ENCODE assay signal across 22 mouse cellular contexts in the genomic region with DNA sequence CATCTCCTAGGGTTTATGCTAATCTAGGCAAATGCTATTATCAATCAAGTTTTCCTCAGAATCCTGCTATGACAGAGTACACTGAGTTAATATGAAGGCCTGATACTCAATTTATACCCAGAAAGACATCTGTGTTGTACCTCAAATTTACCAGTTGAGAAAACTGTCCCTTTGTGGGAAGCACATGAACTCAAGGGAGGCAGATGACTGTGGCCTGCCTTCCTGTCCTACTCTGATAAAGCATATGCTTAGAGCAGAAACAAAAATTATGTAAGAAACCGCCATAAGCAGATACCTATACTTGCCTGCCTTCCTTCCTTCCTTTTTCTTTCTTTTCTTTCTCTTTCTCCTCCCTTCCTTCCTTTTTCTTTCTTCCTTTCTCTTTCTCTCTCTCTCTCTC.
"Had no signal": no experiment of that assay in that cellular context is flagged by ENCODE, and none has a peak within 500 bp of the region (broad histone marks: within the 10 kb centered on the region; RNA-seq: fewer than 3 reads in every experiment).

No protein-coding gene starts in this region.

- H3K4me2 ChIP-seq: lung, embryonic 15.5 days; midbrain, embryonic 12.5 days; neural tube, embryonic 13.5 days; neural tube, embryonic 15.5 days; stomach, embryonic 15.5 days had no signal

- H3K9me3 ChIP-seq: lung, embryonic 15.5 days; midbrain, embryonic 12.5 days; neural tube, embryonic 13.5 days; neural tube, embryonic 15.5 days; stomach, embryonic 15.5 days had no signal

- H3K27ac ChIP-seq: liver, embryonic 14.5 days; lung, embryonic 15.5 days; macrophage; midbrain, embryonic 12.5 days; neural tube, embryonic 13.5 days; neural tube, embryonic 15.5 days; stomach, embryonic 15.5 days; stomach, postnatal 0 days had no signal

- ATAC-seq: lung, postnatal 0 days; midbrain, embryonic 16.5 days had no signal

- H3K9ac ChIP-seq: liver, embryonic 14.5 days; lung, embryonic 15.5 days; midbrain, embryonic 12.5 days; neural tube, embryonic 13.5 days; neural tube, embryonic 15.5 days; stomach, embryonic 15.5 days had no signal

- H3K4me3 ChIP-seq: lung, embryonic 15.5 days; midbrain, embryonic 12.5 days; myocyte; neural tube, embryonic 13.5 days; neural tube, embryonic 15.5 days; stomach, embryonic 15.5 days had no signal

- DNase-seq: lung, adult 18-20 months; lung, postnatal 14 days; lung, postnatal 36 days; midbrain, embryonic 14.5 days; retina, postnatal 1 day; right cerebral cortex, adult 18-20 months; right cerebral cortex, postnatal 25 days; right cerebral cortex, postnatal 4 days; thymus, adult 2 months; thymus, postnatal 25 days; thymus, postnatal 4 days had no signal

- H3K27me3 ChIP-seq: lung, embryonic 15.5 days; midbrain, embryonic 12.5 days; neural tube, embryonic 13.5 days; neural tube, embryonic 15.5 days; stomach, embryonic 15.5 days had no signal

- H3K4me1 ChIP-seq: lung, embryonic 15.5 days; midbrain, embryonic 12.5 days; neural tube, embryonic 13.5 days; neural tube, embryonic 15.5 days; stomach, embryonic 15.5 days had no signal
